Mouse (Mus musculus): Measurements from ENCODE around the gene Hdac6. TPM values are rescaled to one million over a fixed set of nuclear protein-coding genes. Genes with fewer than 3 reads are reported as not detected.

Hdac6 gene
- 3.7 and 5.1 TPM in 2 replicates for polyA plus RNA-seq (2012; ENCODE audit: low replicate concordance)

GRCm38 (mm10) chrX:7947108-7947899 lies at the start of gene Hdac6:
Gene Hdac6 (minus strand): TSS chrX:7947889.

GRCm38 (mm10) chrX:7977892-7978291 lies 30.2 kb upstream of the Hdac6 start, which contains the start of gene Gata1:
Gene Gata1 (minus strand): TSS chrX:7978071.

GRCm38 (mm10) chrX:7928270-7928790 lies 19.4 kb downstream of the Hdac6 start, which contains the start of gene Eras:
Gene Eras (minus strand): TSS chrX:7928607.

GRCm38 (mm10) chrX:7919601-7920383 lies 27.9 kb downstream of the Hdac6 start, which contains the start of gene Pcsk1n:
Gene Pcsk1n (plus strand): TSS chrX:7919822.

GRCm38 (mm10) chrX:7909242-7909641 lies 38.4 kb downstream of the Hdac6 start, which contains the start of gene Gm10490:
Gene Gm10490 (plus strand): TSS chrX:7909542.

GRCm38 (mm10) chrX:7907735-7908134 lies 40.0 kb downstream of the Hdac6 start, which contains the start of gene Gm10491:
Gene Gm10491 (minus strand): TSS chrX:7907835.

GRCm38 (mm10) chrX:7898880-7899874 lies 48.5 kb downstream of the Hdac6 start, which contains the start of the genes Pqbp1 and Timm17b:
Gene Pqbp1 (minus strand): TSS chrX:7899269.
Gene Timm17b (plus strand): TSS chrX:7899357.

GRCm38 (mm10) chrX:7883841-7884567 lies 63.7 kb downstream of the Hdac6 start, which contains the start of gene Slc35a2:
Gene Slc35a2 (plus strand): TSS chrX:7884028.

Other genes starting within 250 kb of the Hdac6 start
- 6.8 and 9.2 TPM in 2 replicates for gene Wdr45, start 233.6 kb downstream of the Hdac6 start, polyA plus RNA-seq (2012; ENCODE audit: low replicate concordance)
- 2.4 and 4.0 TPM in 2 replicates for gene Gm45208, start 225.6 kb downstream of the Hdac6 start, polyA plus RNA-seq (2012; ENCODE audit: low replicate concordance)
- 10.4 and 37.4 TPM in 2 replicates for gene Praf2, start 219.4 kb downstream of the Hdac6 start, polyA plus RNA-seq (2012; ENCODE audit: low replicate concordance)
- gene Ccdc120, start 197.0 kb downstream of the Hdac6 start, polyA plus RNA-seq (2012; ENCODE audit: low replicate concordance): 6.0 and 7.0 TPM in 2 replicates
- 27.7 and 78.0 TPM in 2 replicates for gene Tfe3, start 185.3 kb downstream of the Hdac6 start, polyA plus RNA-seq (2012; ENCODE audit: low replicate concordance)
- 24.0 and 30.6 TPM in 2 replicates for gene Gripap1, start 158.1 kb downstream of the Hdac6 start, polyA plus RNA-seq (2012; ENCODE audit: low replicate concordance)
- 0.39 and 1.3 TPM in 2 replicates for gene Kcnd1, start 125.6 kb downstream of the Hdac6 start, polyA plus RNA-seq (2012; ENCODE audit: low replicate concordance)
- 121 and 187 TPM in 2 replicates for gene Otud5, start 106.5 kb downstream of the Hdac6 start, polyA plus RNA-seq (2012; ENCODE audit: low replicate concordance)
- gene Pim2, start 69.6 kb downstream of the Hdac6 start, polyA plus RNA-seq (2012; ENCODE audit: low replicate concordance): 50.3 and 75.5 TPM in 2 replicates
- 54.3 and 118 TPM in 2 replicates for gene Slc35a2, start 63.9 kb downstream of the Hdac6 start, polyA plus RNA-seq (2012; ENCODE audit: low replicate concordance)
- 133 and 190 TPM in 2 replicates for gene Pqbp1, start 48.6 kb downstream of the Hdac6 start, polyA plus RNA-seq (2012; ENCODE audit: low replicate concordance)
- gene Timm17b, start 48.5 kb downstream of the Hdac6 start, polyA plus RNA-seq (2012; ENCODE audit: low replicate concordance): 52.3 and 170 TPM in 2 replicates
- gene Gm10491, start 40.1 kb downstream of the Hdac6 start, polyA plus RNA-seq (2012; ENCODE audit: low replicate concordance): not detected in 2 replicates
- not detected in 2 replicates for gene Gm10490, start 38.3 kb downstream of the Hdac6 start, polyA plus RNA-seq (2012; ENCODE audit: low replicate concordance)
- 0.33 TPM in 1 of 2 replicates, not detected in the other for gene Pcsk1n, start 28.1 kb downstream of the Hdac6 start, polyA plus RNA-seq (2012; ENCODE audit: low replicate concordance)
- not detected in 2 replicates for gene Eras, start 19.3 kb downstream of the Hdac6 start, polyA plus RNA-seq (2012; ENCODE audit: low replicate concordance)
- gene Gata1, start 30.2 kb upstream of the Hdac6 start, polyA plus RNA-seq (2012; ENCODE audit: low replicate concordance): 77.8 and 320 TPM in 2 replicates
- not detected in 2 replicates for gene Glod5, start 70.6 kb upstream of the Hdac6 start, polyA plus RNA-seq (2012; ENCODE audit: low replicate concordance)
- gene Suv39h1, start 126.9 kb upstream of the Hdac6 start, polyA plus RNA-seq (2012; ENCODE audit: low replicate concordance): 4.4 and 12.7 TPM in 2 replicates
- 122 and 255 TPM in 2 replicates for gene Was, start 142.6 kb upstream of the Hdac6 start, polyA plus RNA-seq (2012; ENCODE audit: low replicate concordance)
- 15.5 and 28.1 TPM in 2 replicates for gene Wdr13, start 185.0 kb upstream of the Hdac6 start, polyA plus RNA-seq (2012; ENCODE audit: low replicate concordance)
- gene Rbm3, start 198.0 kb upstream of the Hdac6 start, polyA plus RNA-seq (2012; ENCODE audit: low replicate concordance): 19.3 and 54.0 TPM in 2 replicates
- gene Tbc1d25, start 228.3 kb upstream of the Hdac6 start, polyA plus RNA-seq (2012; ENCODE audit: low replicate concordance): 2.0 and 9.7 TPM in 2 replicates
- 1.8 and 4.0 TPM in 2 replicates for gene Ebp, start 245.6 kb upstream of the Hdac6 start, polyA plus RNA-seq (2012; ENCODE audit: low replicate concordance)

Measured in leukemia stem cell, adult 10-12 weeks (primary cell).